Mouse (Mus musculus) brain, embryonic 14.5 days (tissue): ENCODE measurements around the gene Plekhm1. TPM values are rescaled to one million over a fixed set of nuclear protein-coding genes. Genes with fewer than 3 reads are reported as not detected.
"Not testable (repeated sequence)": the region's sequence is repeated elsewhere in the genome, so short reads cannot be mapped to it uniquely, and the experiment has no call there.

Source experiments
- DNase-seq: peaks from one replicate; pipeline ENCODE4 v3.0.0-alpha.2; 2011; ENCODE audit warnings: low read depth
- CTCF ChIP-seq: fragments of 200-500 bp; IDR thresholded peaks from 2 replicates; pipeline ENCODE4 v1.5.1; 2012; ENCODE audit warnings: inconsistent platforms, mild to moderate bottlenecking, moderate library complexity, borderline replicate concordance; ENCODE audit not compliant: insufficient read depth, insufficient read length; ENCODE audit errors: extremely low read depth
- POLR2A ChIP-seq: fragments of 200-500 bp; IDR thresholded peaks from 2 replicates; pipeline ENCODE4 v1.6.1; 2012; ENCODE audit warnings: mild to moderate bottlenecking, inconsistent platforms, borderline replicate concordance; ENCODE audit not compliant: poor library complexity, insufficient read depth, insufficient read length, severe bottlenecking; ENCODE audit errors: extremely low read depth
- polyA plus RNA-seq: library from polyadenylated mRNA; depleted of rRNA; stranded (reverse); fragments of >200 nt; gene quantifications from 2 replicates; pipeline ENCODE4 v1.2.3, GENCODE M21; 2012; rRNA removed

Gene Plekhm1
- polyA plus RNA-seq, 1 experiment = 17.4 TPM

GRCm38 (mm10) chr11:103330651-103331319, 81.7 kb downstream of the Plekhm1 start:
- no peak for TF ChIP-seq CTCF
- no peak for TF ChIP-seq POLR2A
- DNase-seq = no peak

- TF ChIP-seq CTCF = peak; percentile 88
- TF ChIP-seq POLR2A = no peak
- DNase-seq = peak; percentile 79
These were observed 85.5 kb downstream of the Plekhm1 start for GRCm38 (mm10) chr11:103326950-103327349.

GRCm38 (mm10) chr11:103325172-103325571, 87.3 kb downstream of the Plekhm1 start:
- peak; percentile 87 for TF ChIP-seq CTCF
- no peak for TF ChIP-seq POLR2A
- peak; percentile 79 for DNase-seq

- TF ChIP-seq CTCF = no peak
- no peak for TF ChIP-seq POLR2A
These were observed 87.8 kb downstream of the Plekhm1 start for GRCm38 (mm10) chr11:103324723-103325122.

GRCm38 (mm10) chr11:103322832-103323231, 89.7 kb downstream of the Plekhm1 start:
- not testable (repeated sequence) for DNase-seq

More at GRCm38 (mm10) chr11:103324723-103325122, 87.8 kb downstream of the Plekhm1 start:
- peak; percentile 68 for DNase-seq

GRCm38 (mm10) chr11:103320646-103321045, 91.8 kb downstream of the Plekhm1 start:
- peak; percentile 79 for DNase-seq
- no peak for TF ChIP-seq POLR2A
- TF ChIP-seq CTCF = no peak

- TF ChIP-seq POLR2A (no peak), CTCF (no peak)
- DNase-seq = no peak
These were observed 92.3 kb downstream of the Plekhm1 start for GRCm38 (mm10) chr11:103320196-103320595.

GRCm38 (mm10) chr11:103318042-103318441, 94.4 kb downstream of the Plekhm1 start:
- no peak for TF ChIP-seq CTCF
- TF ChIP-seq POLR2A = no peak
- no peak for DNase-seq

- no peak for DNase-seq
- TF ChIP-seq POLR2A (no peak), CTCF (no peak)
These were observed 97.1 kb downstream of the Plekhm1 start for GRCm38 (mm10) chr11:103315379-103315778.

GRCm38 (mm10) chr11:103314736-103315374, 97.6 kb downstream of the Plekhm1 start:
- no peak for DNase-seq
- TF ChIP-seq CTCF (no peak), POLR2A (no peak)

Other genes starting within 250 kb of the Plekhm1 start
- gene Fmnl1, start 241.6 kb downstream of the Plekhm1 start, polyA plus RNA-seq = 16.1 and 28.6 TPM in 2 replicates
- gene 1700023F06Rik, start 204.1 kb downstream of the Plekhm1 start, polyA plus RNA-seq = 1.4 and 1.7 TPM in 2 replicates
- gene Spata32, start 194.3 kb downstream of the Plekhm1 start, polyA plus RNA-seq = 0.48 and 0.68 TPM in 2 replicates
- 4.6 and 6.3 TPM in 2 replicates for gene Map3k14, start 145.2 kb downstream of the Plekhm1 start, polyA plus RNA-seq
- gene Arhgap27, start 49.0 kb downstream of the Plekhm1 start, polyA plus RNA-seq = 6.7 and 7.0 TPM in 2 replicates
- gene Lrrc37a, start 91.9 kb upstream of the Plekhm1 start, polyA plus RNA-seq = not detected in 2 replicates
- not detected in 2 replicates for gene Gm884, start 208.5 kb upstream of the Plekhm1 start, polyA plus RNA-seq
- gene Lyzl6, start 226.2 kb upstream of the Plekhm1 start, polyA plus RNA-seq = not detected in 2 replicates
- gene Rprml, start 236.9 kb upstream of the Plekhm1 start, polyA plus RNA-seq = 0.89 and 3.0 TPM in 2 replicates